Mouse (Mus musculus): ENCODE results near the gene Cdr2l.
A peak's percentile ranks its signal among the peaks of the same experiment; 100 is the strongest.

The Cdr2l gene

GRCm38 (mm10) chr11:115406858-115407401 is 25.2 kb downstream of the Cdr2l start:
- DNase-seq (ENCODE audit: low read depth, low spot score): no peak

GRCm38 (mm10) chr11:115408266-115408920 is 26.7 kb downstream of the Cdr2l start:
- no peak for DNase-seq (ENCODE audit: low read depth, low spot score)

GRCm38 (mm10) chr11:115409556-115409955 is 27.8 kb downstream of the Cdr2l start:
- no peak for DNase-seq (ENCODE audit: low read depth, low spot score)

- peak; percentile 98 for DNase-seq (ENCODE audit: low read depth, low spot score)
Measured at GRCm38 (mm10) chr11:115419531-115420237, 38.0 kb downstream of the Cdr2l start, which contains the start of the genes Atp5h and Kctd2. Atp5h (minus strand) TSS chr11:115419962. Kctd2 (plus strand) TSS chr11:115420128.

GRCm38 (mm10) chr11:115420336-115421190 is 38.8 kb downstream of the Cdr2l start:
- DNase-seq (ENCODE audit: low read depth, low spot score): peak; percentile 45

GRCm38 (mm10) chr11:115421328-115421727 is 39.6 kb downstream of the Cdr2l start:
- DNase-seq (ENCODE audit: low read depth, low spot score): no peak

GRCm38 (mm10) chr11:115421972-115422371 is 40.3 kb downstream of the Cdr2l start:
- no peak for DNase-seq (ENCODE audit: low read depth, low spot score)

GRCm38 (mm10) chr11:115423091-115423490 is 41.4 kb downstream of the Cdr2l start:
- no peak for DNase-seq (ENCODE audit: low read depth, low spot score)

GRCm38 (mm10) chr11:115424666-115425065 is 43.0 kb downstream of the Cdr2l start:
- DNase-seq (ENCODE audit: low read depth, low spot score): no peak

GRCm38 (mm10) chr11:115425671-115426070 is 44.0 kb downstream of the Cdr2l start:
- no peak for DNase-seq (ENCODE audit: low read depth, low spot score)

GRCm38 (mm10) chr11:115427482-115428331 is 46.0 kb downstream of the Cdr2l start:
- DNase-seq (ENCODE audit: low read depth, low spot score): peak; percentile 89

GRCm38 (mm10) chr11:115429307-115429706 is 47.6 kb downstream of the Cdr2l start:
- DNase-seq (ENCODE audit: low read depth, low spot score): no peak

GRCm38 (mm10) chr11:115430561-115430960 is 48.8 kb downstream of the Cdr2l start:
- no peak for DNase-seq (ENCODE audit: low read depth, low spot score)

- no peak for DNase-seq (ENCODE audit: low read depth, low spot score)
Measured at GRCm38 (mm10) chr11:115432814-115433213, 51.1 kb downstream of the Cdr2l start.

- DNase-seq (ENCODE audit: low read depth, low spot score): no peak
Measured at GRCm38 (mm10) chr11:115433342-115433741, 51.6 kb downstream of the Cdr2l start.

GRCm38 (mm10) chr11:115435596-115436337 is 54.1 kb downstream of the Cdr2l start:
- peak; percentile 34 for DNase-seq (ENCODE audit: low read depth, low spot score)

- DNase-seq (ENCODE audit: low read depth, low spot score): no peak
Measured at GRCm38 (mm10) chr11:115437571-115438122, 55.9 kb downstream of the Cdr2l start.

- no peak for DNase-seq (ENCODE audit: low read depth, low spot score)
Measured at GRCm38 (mm10) chr11:115439326-115439725, 57.6 kb downstream of the Cdr2l start.

GRCm38 (mm10) chr11:115439906-115440595 is 58.3 kb downstream of the Cdr2l start, which contains the start of gene Trim80:
Trim80 (plus strand) TSS chr11:115440545.
- no peak for DNase-seq (ENCODE audit: low read depth, low spot score)

All from forelimb bud, embryonic 11.5 days (tissue).